Mouse (Mus musculus): ENCODE measurements around the gene Pnkd. TPM values are rescaled to one million over a fixed set of nuclear protein-coding genes. Genes with fewer than 3 reads are reported as not detected.

The Pnkd gene
- polyA plus RNA-seq (2015; fragmentation: Nextera tagmentation; extraction: Ambion mirVana), result 162 and 169 TPM in 2 replicates

DNA sequence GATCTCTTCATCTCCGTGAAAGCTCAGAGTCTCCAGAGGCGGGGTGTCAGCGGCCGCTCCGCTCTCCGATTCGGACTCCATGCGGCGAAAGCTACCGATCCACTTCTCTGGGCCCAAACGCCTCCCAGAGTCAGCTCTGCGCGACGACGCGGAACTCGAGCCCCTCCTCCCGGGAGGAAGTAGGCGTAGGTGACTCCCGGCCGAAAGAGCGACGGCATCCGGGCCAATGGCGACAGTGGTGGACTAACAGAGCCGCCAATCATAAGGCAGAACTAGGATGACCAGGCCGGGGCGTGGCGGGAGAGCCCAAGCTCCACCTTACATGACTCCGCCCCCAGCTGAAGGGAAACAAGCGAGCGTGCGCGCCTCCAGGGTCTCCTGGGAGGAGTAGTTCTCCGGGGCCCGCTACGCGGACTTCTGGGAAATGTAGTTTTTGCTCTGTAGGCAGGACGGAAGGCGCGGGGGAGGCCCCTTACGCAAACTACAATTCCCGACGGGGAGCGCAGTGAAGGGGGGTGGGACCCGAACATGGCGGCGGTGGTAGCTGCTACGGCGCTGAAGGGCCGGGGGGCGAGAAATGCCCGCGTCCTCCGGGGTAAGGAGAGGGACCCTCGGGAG is at the start of gene Pnkd, which contains the start of gene Aamp:
Gene Pnkd (plus strand): TSS at position 388 of the 618 bp plus-strand sequence.
Gene Aamp (minus strand): TSS at position 196 of the 618 bp plus-strand sequence.
- Histone ChIP-seq H3K4me1 (replicated peaks; ENCODE audit: insufficient read depth, low read length) (peaks cover 10% of the 10 kb centered on the region), H3K27me3 (ENCODE audit: insufficient read depth, low read length) (no peaks in the 10 kb centered on the region), H3K27ac (peak within 1 kb of the TSS; percentile 84), H3K9me3 (replicated peaks; ENCODE audit: low read length) (no peaks in the 10 kb centered on the region), H3K9ac (ENCODE audit: low read depth, low read length) (peak within 1 kb of the TSS; percentile 81), H3K4me3 (replicated peaks; ENCODE audit: low read depth, low read length) (peak within 1 kb of the TSS; percentile 84), H3K4me2 (ENCODE audit: low read length) (peak within 1 kb of the TSS; percentile 65), H3K36me3 (ENCODE audit: insufficient read depth, low read length) (peaks cover 37% of the 10 kb centered on the region)
- no peak for TF ChIP-seq CTCF (IDR thresholded peaks at IDR 0.05; ENCODE audit: low read depth)
- DNase-seq (ENCODE audit: low spot score), result peak; percentile 100
- WGBS, result under 1% methylated on average over 56 of the region's 56 CpGs
- peak; percentile 96 for ATAC-seq (replicated peaks; ENCODE audit: low FRiP score, low read depth)

GRCm38 (mm10) chr1:74235938-74236589 is 48.7 kb upstream of the Pnkd start, which contains the start of gene Arpc2:
Gene Arpc2, plus strand, starts transcription at chr1:74236084.
- WGBS, result under 1% methylated on average over 43 of the region's 55 CpGs
- peak; percentile 93 for ATAC-seq (replicated peaks; ENCODE audit: low FRiP score, low read depth)
- TF ChIP-seq CTCF (IDR thresholded peaks at IDR 0.05; ENCODE audit: low read depth), result no peak

DNA sequence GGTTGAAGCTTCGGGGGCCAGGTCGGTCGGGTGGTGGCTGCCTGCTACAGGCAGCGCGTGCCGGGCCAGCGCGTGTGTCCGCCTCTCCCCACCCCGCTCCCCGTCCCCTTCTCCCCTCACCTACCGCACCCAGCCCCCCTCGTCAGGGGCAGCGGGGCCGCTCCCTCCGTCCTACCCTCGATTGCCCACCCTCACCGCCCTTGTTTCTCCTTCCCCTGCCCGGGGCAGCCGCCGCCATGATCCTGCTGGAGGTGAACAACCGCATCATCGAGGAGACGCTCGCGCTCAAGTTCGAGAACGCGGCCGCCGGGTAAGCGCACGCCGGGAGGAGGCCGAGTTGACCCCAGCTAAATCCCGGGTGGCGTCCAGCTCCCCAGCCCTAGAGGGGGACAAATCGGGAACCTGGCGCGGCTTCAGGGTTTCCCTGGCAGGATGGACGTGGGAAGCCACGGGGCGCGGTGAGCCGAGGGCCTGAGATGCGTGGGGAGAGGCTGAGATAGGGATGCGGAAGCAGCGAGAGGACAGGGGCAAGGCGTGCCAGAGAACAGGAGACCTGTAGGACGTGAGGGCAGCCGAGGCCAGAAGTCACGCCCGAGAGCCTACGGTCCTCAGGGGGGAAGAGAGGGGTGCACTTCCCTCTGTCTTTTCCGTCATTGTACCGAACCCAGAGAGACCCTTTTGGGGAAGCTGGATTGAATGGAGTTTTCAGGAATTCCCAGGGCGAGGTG is 48.0 kb upstream of the Pnkd start:
- WGBS, result under 1% methylated on average over 46 of the region's 57 CpGs
- DNase-seq (ENCODE audit: low spot score), result peak; percentile 59
- ATAC-seq (replicated peaks; ENCODE audit: low FRiP score, low read depth), result peak; percentile 45

More at GRCm38 (mm10) chr1:74235938-74236589, 48.7 kb upstream of the Pnkd start, which contains the start of gene Arpc2:
- DNase-seq (ENCODE audit: low spot score), result peak; percentile 96
- Histone ChIP-seq H3K36me3 (ENCODE audit: insufficient read depth, low read length) (no peaks in the 10 kb centered on the region), H3K27ac (peak within 1 kb of the TSS; percentile 94), H3K9ac (ENCODE audit: low read depth, low read length) (peak within 1 kb of the TSS; percentile 96), H3K27me3 (ENCODE audit: insufficient read depth, low read length) (no peaks in the 10 kb centered on the region), H3K4me1 (replicated peaks; ENCODE audit: insufficient read depth, low read length) (peaks cover 35% of the 10 kb centered on the region), H3K4me3 (replicated peaks; ENCODE audit: low read depth, low read length) (peak within 1 kb of the TSS; percentile 96), H3K4me2 (ENCODE audit: low read length) (peak within 1 kb of the TSS; percentile 60), H3K9me3 (replicated peaks; ENCODE audit: low read length) (no peaks in the 10 kb centered on the region)

DNA sequence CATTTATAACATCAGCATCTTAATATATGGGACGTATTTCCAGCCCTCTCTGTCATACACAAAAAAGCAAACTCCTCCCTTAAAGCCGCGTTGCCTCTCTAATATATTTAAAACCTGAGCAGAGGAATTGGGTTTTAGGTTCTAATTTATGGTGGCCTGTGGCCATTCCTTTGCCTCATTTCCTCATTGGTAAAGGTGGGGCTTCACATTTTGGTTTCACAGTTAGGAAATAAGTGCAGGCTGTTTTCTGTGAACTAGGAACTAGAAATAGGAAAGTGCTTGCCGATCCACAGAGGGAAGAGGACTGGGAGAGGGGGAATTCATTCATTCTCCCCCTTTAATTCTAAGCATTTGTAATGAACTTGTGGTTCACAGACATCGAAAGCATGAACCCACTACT is 47.1 kb upstream of the Pnkd start:
- ATAC-seq (replicated peaks; ENCODE audit: low FRiP score, low read depth), result no peak
- Histone ChIP-seq H3K9ac (ENCODE audit: low read depth, low read length) (peak overlapping the region; percentile 96), H3K9me3 (replicated peaks; ENCODE audit: low read length) (no peaks in the 10 kb centered on the region), H3K27me3 (ENCODE audit: insufficient read depth, low read length) (no peaks in the 10 kb centered on the region), H3K4me1 (replicated peaks; ENCODE audit: insufficient read depth, low read length) (peaks cover 37% of the 10 kb centered on the region), H3K27ac (peak overlapping the region; percentile 94; the same call in 1 of the 2 replicates), H3K4me3 (replicated peaks; ENCODE audit: low read depth, low read length) (peak overlapping the region; percentile 96), H3K4me2 (ENCODE audit: low read length) (peak overlapping the region; percentile 60), H3K36me3 (ENCODE audit: insufficient read depth, low read length) (no peaks in the 10 kb centered on the region)
- no peak for DNase-seq (ENCODE audit: low spot score)
- 16% methylated on average over 5 of the region's 5 CpGs for WGBS
- no peak for TF ChIP-seq CTCF (IDR thresholded peaks at IDR 0.05; ENCODE audit: low read depth)

More for the DNA sequence above, 48.0 kb upstream of the Pnkd start:
- no peaks in the 10 kb centered on the region for H3K27me3 ChIP-seq (ENCODE audit: insufficient read depth, low read length)
- H3K4me3 ChIP-seq (replicated peaks; ENCODE audit: low read depth, low read length), result peak overlapping the region; percentile 96
- H3K9me3 ChIP-seq (replicated peaks; ENCODE audit: low read length), result no peaks in the 10 kb centered on the region
- no peaks in the 10 kb centered on the region for H3K36me3 ChIP-seq (ENCODE audit: insufficient read depth, low read length)
- H3K9ac ChIP-seq (ENCODE audit: low read depth, low read length), result peak overlapping the region; percentile 96
- H3K27ac ChIP-seq, result peak overlapping the region; percentile 94
- peak overlapping the region; percentile 60 for H3K4me2 ChIP-seq (ENCODE audit: low read length)
- peaks cover 37% of the 10 kb centered on the region for H3K4me1 ChIP-seq (replicated peaks; ENCODE audit: insufficient read depth, low read length)
- no peak for TF ChIP-seq CTCF (IDR thresholded peaks at IDR 0.05; ENCODE audit: low read depth)

DNA sequence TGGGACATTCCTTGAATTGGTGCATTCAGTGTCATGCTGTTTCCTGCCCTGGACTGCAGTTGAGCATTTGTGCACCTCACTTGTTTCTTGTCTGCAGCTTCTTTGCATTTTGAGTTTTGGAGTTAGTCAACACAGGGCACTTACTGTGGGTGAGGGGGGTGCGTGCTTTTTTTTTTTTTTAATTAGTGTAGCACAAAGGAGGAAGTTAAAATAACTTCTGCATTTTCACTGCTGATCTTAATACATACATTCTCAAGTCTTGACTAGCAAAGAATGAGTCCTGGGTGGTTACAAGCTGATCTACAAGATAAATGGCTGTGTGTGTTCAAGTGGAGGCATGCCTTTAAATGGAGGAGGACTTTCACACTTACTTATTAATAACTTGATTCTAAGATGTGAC is 46.6 kb upstream of the Pnkd start:
- no peak overlapping the region for H3K27ac ChIP-seq
- H3K4me2 ChIP-seq (ENCODE audit: low read length), result peak overlapping the region; percentile 60
- WGBS, result 54% methylated on average over 1 of the region's 1 CpGs
- DNase-seq (ENCODE audit: low spot score) (no peak), ATAC-seq (replicated peaks; ENCODE audit: low FRiP score, low read depth) (no peak)
- H3K27me3 ChIP-seq (ENCODE audit: insufficient read depth, low read length), result no peaks in the 10 kb centered on the region
- H3K36me3 ChIP-seq (ENCODE audit: insufficient read depth, low read length), result no peaks in the 10 kb centered on the region
- peaks cover 37% of the 10 kb centered on the region for H3K4me1 ChIP-seq (replicated peaks; ENCODE audit: insufficient read depth, low read length)
- TF ChIP-seq CTCF (IDR thresholded peaks at IDR 0.05; ENCODE audit: low read depth), result no peak
- H3K9me3 ChIP-seq (replicated peaks; ENCODE audit: low read length), result no peaks in the 10 kb centered on the region
- H3K9ac ChIP-seq (ENCODE audit: low read depth, low read length), result peak overlapping the region; percentile 96; the same call in 1 of the 2 replicates
- H3K4me3 ChIP-seq (replicated peaks; ENCODE audit: low read depth, low read length), result peak overlapping the region; percentile 96

- Histone ChIP-seq H3K36me3 (ENCODE audit: insufficient read depth, low read length) (no peaks in the 10 kb centered on the region), H3K9me3 (replicated peaks; ENCODE audit: low read length) (no peaks in the 10 kb centered on the region), H3K9ac (ENCODE audit: low read depth, low read length) (no peak overlapping the region), H3K4me1 (replicated peaks; ENCODE audit: insufficient read depth, low read length) (peaks cover 37% of the 10 kb centered on the region), H3K4me2 (ENCODE audit: low read length) (peak overlapping the region; percentile 60), H3K27me3 (ENCODE audit: insufficient read depth, low read length) (no peaks in the 10 kb centered on the region), H3K4me3 (replicated peaks; ENCODE audit: low read depth, low read length) (no peak overlapping the region), H3K27ac (0 out of 2 replicates have a peak overlapping the region, but pooled peaks have one; percentile 3)
- WGBS, result 61% methylated on average over 7 of the region's 7 CpGs
- TF ChIP-seq CTCF (IDR thresholded peaks at IDR 0.05; ENCODE audit: low read depth), result no peak
- DNase-seq (ENCODE audit: low spot score), result no peak
- ATAC-seq (replicated peaks; ENCODE audit: low FRiP score, low read depth), result no peak
Observed at GRCm38 (mm10) chr1:74239162-74239561, 45.6 kb upstream of the Pnkd start.

Measured in kidney, postnatal 0 days (tissue).